Mouse (Mus musculus) CH12F3 (cell line): ENCODE results near the gene Cyp2c67.
"Not testable (repeated sequence)": the region's sequence is repeated elsewhere in the genome, so short reads cannot be mapped to it uniquely, and the experiment has no call there.

Experiments used
- in situ Hi-C: fragments of 300-500 bp; cut with MboI; formaldehyde crosslinking; loops from 2 replicates; pipeline ENCODE4 v1.14.3; 2020; ENCODE audit warnings: low sequenced_read_pairs

The Cyp2c67 gene

GRCm38 (mm10) chr19:39648938-39649337 lies at the start of gene Cyp2c67:
Gene Cyp2c67 (minus strand): TSS chr19:39649051.
- in situ Hi-C loops: no loop called here

- in situ Hi-C loops: not testable (repeated sequence)
These were observed 16.8 kb upstream of the Cyp2c67 start for GRCm38 (mm10) chr19:39665650-39666049.

GRCm38 (mm10) chr19:39652381-39652780 lies 3.5 kb upstream of the Cyp2c67 start:
- in situ Hi-C loops: no loop called here

- in situ Hi-C loops: no loop called here
These were observed 1.3 kb downstream of the Cyp2c67 start for GRCm38 (mm10) chr19:39647519-39647918.

- in situ Hi-C loops: not testable (repeated sequence)
These were observed 4.3 kb downstream of the Cyp2c67 start for GRCm38 (mm10) chr19:39644551-39644950.
